8 mouse cellular contexts compared by ENCODE assay signal in genomic region chr11:58306860-58307308, GRCm38 (mm10). TPM values are rescaled to one million over a fixed set of nuclear protein-coding genes. Genes with fewer than 3 reads are reported as not detected.
A peak's percentile ranks its signal among the peaks of the same experiment; 100 is the strongest.
DNase-seq lines count a peak whose midpoint lies in the region; ATAC-seq and TF ChIP-seq lines count a peak whose summit lies in the region.

Gene Zfp692 (plus strand): TSS chr11:58307069.

- no peak for TF ChIP-seq EP300 in liver, embryonic 14.5 days (IDR thresholded peaks at IDR 0.05; ENCODE audit: low read depth)
- TF ChIP-seq EP300 in stomach, postnatal 0 days (optimal IDR thresholded peaks at IDR 0.05): no peak

- H3K36me3 ChIP-seq in heart, embryonic 14.5 days (ENCODE audit: control insufficient read depth, insufficient read depth, low read length): 0 out of 2 replicates have a peak, but pooled peaks cover 7% of the 10 kb centered on the region
- H3K36me3 ChIP-seq in liver, embryonic 14.5 days (replicated peaks; ENCODE audit: control insufficient read depth, insufficient read depth, low read depth): no peaks in the 10 kb centered on the region
- peaks cover 3% of the 10 kb centered on the region for H3K36me3 ChIP-seq in neural tube, embryonic 11.5 days (ENCODE audit: control insufficient read depth, insufficient read depth, low read length)
- no peaks in the 10 kb centered on the region; the same call in 1 of the 2 replicates for H3K36me3 ChIP-seq in stomach, postnatal 0 days (ENCODE audit: control insufficient read depth, insufficient read depth, low read length)

- peak; percentile 94 for DNase-seq in CD4-positive, CD25-positive, alpha-beta regulatory T cell, adult 2 months (ENCODE audit: low read depth, low spot score)
- peak; percentile 62 for DNase-seq in fibroblast of lung, adult 2 months (ENCODE audit: low read depth)
- peak; percentile 96 to 97 for DNase-seq in kidney, postnatal 25 days
- peak; percentile 83 to 90 (median 86) for DNase-seq in liver, embryonic 14.5 days (ENCODE audit: low read depth in 3 of 3, low spot score in 3 of 3)
- peak; percentile 96 for DNase-seq in neural tube, embryonic 11.5 days (ENCODE audit: low spot score)
- DNase-seq in stomach, postnatal 0 days (ENCODE audit: low spot score): peak; percentile 95

- peak within 1 kb of the TSS; percentile 95 for H3K4me2 ChIP-seq in heart, embryonic 14.5 days (ENCODE audit: low read length)
- peak within 1 kb of the TSS; percentile 95 for H3K4me2 ChIP-seq in liver, embryonic 14.5 days (ENCODE audit: low read depth)
- H3K4me2 ChIP-seq in neural tube, embryonic 11.5 days (ENCODE audit: low read depth): peak within 1 kb of the TSS; percentile 81
- peak within 1 kb of the TSS; percentile 70 for H3K4me2 ChIP-seq in stomach, postnatal 0 days (replicated peaks; ENCODE audit: low read depth)

- ATAC-seq in heart, embryonic 14.5 days (ENCODE audit: insufficient number of reproducible peaks, insufficient read depth, low FRiP score, low read depth): peak; percentile 44
- ATAC-seq in liver, embryonic 14.5 days (ENCODE audit: insufficient read depth): peak; percentile 56
- peak; percentile 72 for ATAC-seq in neural tube, embryonic 11.5 days (ENCODE audit: insufficient read depth, low FRiP score, low TSS enrichment)
- peak; percentile 60 for ATAC-seq in stomach, postnatal 0 days (ENCODE audit: low FRiP score, low TSS enrichment)

- H3K27me3 ChIP-seq in heart, embryonic 14.5 days (ENCODE audit: control insufficient read depth, insufficient read depth, low read length): no peaks in the 10 kb centered on the region
- no peaks in the 10 kb centered on the region for H3K27me3 ChIP-seq in liver, embryonic 14.5 days (ENCODE audit: control insufficient read depth, insufficient read depth, low read length)
- no peaks in the 10 kb centered on the region for H3K27me3 ChIP-seq in neural tube, embryonic 11.5 days (ENCODE audit: control insufficient read depth, insufficient read depth, low read length)
- no peaks in the 10 kb centered on the region for H3K27me3 ChIP-seq in stomach, postnatal 0 days (ENCODE audit: control insufficient read depth, insufficient read depth, low read length)

- 0 out of 2 replicates have a peak, but pooled peaks cover 5% of the 10 kb centered on the region for H3K4me1 ChIP-seq in brown adipose tissue, adult 24 weeks (ENCODE audit: control insufficient read depth, insufficient read depth, insufficient read length, low read length)
- peaks cover 7 to 8% of the 10 kb centered on the region in 2 experiments for H3K4me1 ChIP-seq in heart, embryonic 14.5 days (ENCODE audit: control insufficient read depth in 2 of 2, insufficient read depth in 2 of 2, low read length in 2 of 2)
- peaks cover 12 to 14% of the 10 kb centered on the region in 2 experiments for H3K4me1 ChIP-seq in liver, embryonic 14.5 days (replicated peaks; ENCODE audit: control insufficient read depth in 2 of 2, insufficient read depth in 2 of 2, low read length in 1 of 2)
- peaks cover 15% of the 10 kb centered on the region for H3K4me1 ChIP-seq in neural tube, embryonic 11.5 days (ENCODE audit: control insufficient read depth, insufficient read depth, low read length)
- no peaks in the 10 kb centered on the region for H3K4me1 ChIP-seq in stomach, postnatal 0 days (replicated peaks; ENCODE audit: control insufficient read depth, insufficient read depth)

- peak within 1 kb of the TSS; percentile 65 for H3K4me3 ChIP-seq in brown adipose tissue, adult 24 weeks (ENCODE audit: insufficient read depth, low read depth, low read length)
- H3K4me3 ChIP-seq in heart, embryonic 14.5 days (ENCODE audit: control insufficient read depth in 1 of 2, insufficient read depth in 1 of 2, low read depth in 1 of 2, low read length in 2 of 2): peak within 1 kb of the TSS; percentile 50 to 56
- peak within 1 kb of the TSS; percentile 54 to 76 for H3K4me3 ChIP-seq in liver, embryonic 14.5 days (ENCODE audit: insufficient read depth in 1 of 2, low read depth in 2 of 2, low read length in 2 of 2)
- H3K4me3 ChIP-seq in neural tube, embryonic 11.5 days (ENCODE audit: low read depth, low read length): peak within 1 kb of the TSS; percentile 46
- peak within 1 kb of the TSS; percentile 42 for H3K4me3 ChIP-seq in stomach, postnatal 0 days (ENCODE audit: low read depth, low read length)

- peak within 1 kb of the TSS; percentile 75 for H3K9ac ChIP-seq in heart, embryonic 14.5 days (ENCODE audit: low read length)
- H3K9ac ChIP-seq in liver, embryonic 14.5 days (replicated peaks): peak within 1 kb of the TSS; percentile 82
- peak within 1 kb of the TSS; percentile 80 for H3K9ac ChIP-seq in neural tube, embryonic 11.5 days (ENCODE audit: low read length)
- H3K9ac ChIP-seq in stomach, postnatal 0 days (ENCODE audit: low read length): peak within 1 kb of the TSS; percentile 63

- TF ChIP-seq CTCF in liver, embryonic 14.5 days (IDR thresholded peaks at IDR 0.05; ENCODE audit: low read depth): no peak
- TF ChIP-seq CTCF in stomach, postnatal 0 days (IDR thresholded peaks at IDR 0.05; ENCODE audit: low read depth): 0 out of 2 replicates have a peak, but pooled peaks have one; percentile 12

- no peak within 1 kb of the TSS for H3K27ac ChIP-seq in brown adipose tissue, adult 24 weeks (replicated peaks; ENCODE audit: low read depth, low read length)
- H3K27ac ChIP-seq in heart, embryonic 14.5 days (replicated peaks in 1 of 2; ENCODE audit: control insufficient read depth in 1 of 2, insufficient read depth in 1 of 2, low read depth in 2 of 2, low read length in 2 of 2): no peak within 1 kb of the TSS; a peak in 1 of 4 replicates
- peak within 1 kb of the TSS; percentile 61 for H3K27ac ChIP-seq in liver, embryonic 14.5 days
- 0 out of 2 replicates have a peak within 1 kb of the TSS, but pooled peaks have one; percentile 44 for H3K27ac ChIP-seq in neural tube, embryonic 11.5 days (ENCODE audit: low read depth, low read length)
- H3K27ac ChIP-seq in stomach, postnatal 0 days (replicated peaks): peak within 1 kb of the TSS; percentile 90

- under 1% methylated on average over 34 of the region's 34 CpGs for WGBS in heart, embryonic 14.5 days
- under 1% methylated on average over 34 of the region's 34 CpGs for WGBS in liver, embryonic 14.5 days (ENCODE audit: insufficient replicate concordance)
- WGBS in neural tube, embryonic 11.5 days: under 1% methylated on average over 34 of the region's 34 CpGs
- WGBS in stomach, postnatal 0 days: 1% methylated on average over 33 of the region's 34 CpGs

- no peaks in the 10 kb centered on the region for H3K9me3 ChIP-seq in heart, embryonic 14.5 days (ENCODE audit: control insufficient read depth, low read length)
- H3K9me3 ChIP-seq in liver, embryonic 14.5 days (ENCODE audit: control insufficient read depth, low read length): no peaks in the 10 kb centered on the region
- no peaks in the 10 kb centered on the region for H3K9me3 ChIP-seq in neural tube, embryonic 11.5 days (ENCODE audit: control insufficient read depth, low read length)
- no peaks in the 10 kb centered on the region for H3K9me3 ChIP-seq in stomach, postnatal 0 days (ENCODE audit: control insufficient read depth, low read length)

RNA-seq across cellular contexts. Expression of gene Zfp692, which starts in this region (rescaled TPM):
- polyA plus RNA-seq in brown adipose tissue, adult 24 weeks (2012; ENCODE audit: insufficient read depth, insufficient read length, missing spikeins): 2.0 and 2.6 TPM in 2 replicates
- 6.9 and 7.6 TPM in 2 replicates for polyA plus RNA-seq in heart, embryonic 14.5 days (2014; fragmentation: Nextera tagmentation; extraction: Ambion mirVana)
- polyA plus RNA-seq in liver, embryonic 14.5 days (2012; rRNA removed): 18.7 and 19.8 TPM in 2 replicates
- 5.0 and 6.7 TPM in 2 replicates for polyA plus RNA-seq in liver, embryonic 14.5 days (2014; fragmentation: Nextera tagmentation; extraction: Ambion mirVana)
- polyA plus RNA-seq in neural tube, embryonic 11.5 days (2014; fragmentation: Nextera tagmentation; extraction: Ambion mirVana): 15.0 and 17.1 TPM in 2 replicates
- polyA plus RNA-seq in stomach, postnatal 0 days (2015; fragmentation: Nextera tagmentation; extraction: Ambion mirVana): 13.7 and 14.8 TPM in 2 replicates

Comparison
In these comparisons a context has a peak if more than half of its experiments do, and no peak if none do; other contexts are left out.
1. H3K27ac ChIP-seq: peak in liver, embryonic 14.5 days (single experiment), neural tube, embryonic 11.5 days (single experiment) and stomach, postnatal 0 days (single experiment); none in brown adipose tissue, adult 24 weeks (single experiment) and heart, embryonic 14.5 days (0 of 2).
2. Peak in every context shown above with its lines, with median percentiles within 50 percentile points of each other: DNase-seq, H3K4me3 ChIP-seq, ATAC-seq, H3K4me2 ChIP-seq and H3K9ac ChIP-seq.